Mouse (Mus musculus): ENCODE measurements around the gene Car3.

Car3 gene

DNA sequence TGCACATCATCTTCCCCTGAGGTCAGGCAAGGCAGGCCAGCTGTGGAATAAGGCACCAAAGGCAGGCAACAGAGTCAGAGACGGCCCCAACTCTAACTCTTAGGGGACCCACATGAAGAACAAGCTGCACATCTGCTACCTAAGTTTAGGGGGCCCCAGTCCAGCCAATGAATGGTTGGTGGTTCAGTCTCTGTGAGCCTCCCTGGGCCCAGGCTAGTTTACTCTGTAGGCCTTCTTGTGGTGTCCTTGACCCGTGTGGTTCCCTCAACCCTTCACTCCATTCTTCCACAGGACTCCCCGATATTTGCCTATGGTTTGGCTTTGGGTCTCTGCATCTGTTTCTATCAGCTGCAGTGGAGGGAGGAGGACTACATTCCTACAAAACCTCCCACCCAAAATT, 40.1 kb downstream of the Car3 start:
- in situ Hi-C loops (cut with MboI, MseI) = no loop called here

DNA sequence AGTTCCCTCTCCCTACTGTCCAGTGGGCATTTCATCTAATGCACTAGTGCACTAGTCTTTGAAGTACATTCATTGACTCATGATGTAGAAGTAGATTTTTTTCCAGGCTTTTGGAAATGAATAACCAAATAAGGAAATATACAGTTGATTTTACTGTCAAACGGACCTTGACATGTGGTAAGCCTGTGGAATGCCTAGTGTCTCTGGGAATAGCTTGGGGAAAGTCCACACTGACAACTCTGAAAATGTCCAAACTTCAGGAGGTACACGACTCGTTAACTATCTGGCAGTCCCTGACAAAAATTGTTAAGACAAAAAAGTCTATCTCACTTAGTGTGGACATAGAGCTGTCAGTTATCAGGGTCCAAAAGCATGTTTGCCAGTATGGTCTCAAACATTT, 40.9 kb downstream of the Car3 start:
- in situ Hi-C loops (cut with MboI, MseI) = no loop called here

DNA sequence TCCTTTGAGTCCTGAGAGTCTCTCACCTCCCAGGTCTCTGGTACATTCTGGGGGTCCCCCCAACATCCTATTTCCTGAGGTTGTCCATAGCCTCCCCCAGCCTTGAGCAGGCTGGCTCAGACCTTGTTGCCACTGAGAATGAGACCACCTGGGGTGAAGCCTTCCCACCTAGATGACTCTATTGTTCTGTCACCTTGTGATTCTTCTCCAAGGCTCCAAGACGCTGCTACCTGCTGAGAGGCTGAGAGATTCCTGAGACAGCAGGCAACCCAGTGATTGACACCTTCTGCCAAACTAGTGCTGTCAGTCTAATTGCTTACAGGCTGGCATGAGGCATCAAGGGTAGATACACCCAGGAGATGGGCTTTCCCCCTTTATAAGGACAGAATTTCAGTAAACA, 44.0 kb downstream of the Car3 start:
- in situ Hi-C loops (cut with MboI, MseI) = no loop called here

DNA sequence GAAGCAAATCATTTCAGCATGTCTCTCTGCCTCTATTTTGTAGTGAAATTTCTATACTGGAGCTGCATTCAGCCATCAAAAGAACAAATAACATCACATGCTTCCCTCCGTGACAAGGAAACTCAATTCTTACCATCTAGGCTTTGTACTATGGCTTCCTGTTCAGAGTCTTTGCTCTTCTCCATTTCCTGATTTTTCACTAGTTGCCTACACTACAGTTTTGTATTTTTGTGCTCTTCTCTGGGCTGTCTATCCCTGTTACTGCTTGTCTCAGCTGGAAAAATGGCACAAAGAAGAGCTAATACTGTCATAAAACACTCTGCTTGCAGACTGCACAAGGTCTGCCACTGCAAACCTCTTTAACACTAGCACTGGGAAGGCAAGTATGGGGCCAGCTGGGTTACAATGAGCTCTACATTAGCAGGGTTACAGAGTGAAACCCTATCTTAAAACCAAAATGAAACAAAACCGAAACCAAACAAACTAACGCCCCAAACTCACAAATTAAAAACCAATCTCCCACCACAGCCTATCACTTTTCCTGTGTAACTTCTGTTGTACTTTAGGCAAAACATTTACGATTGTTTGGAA, 48.8 kb downstream of the Car3 start:
- in situ Hi-C loops (cut with MboI, MseI) = no loop called here

DNA sequence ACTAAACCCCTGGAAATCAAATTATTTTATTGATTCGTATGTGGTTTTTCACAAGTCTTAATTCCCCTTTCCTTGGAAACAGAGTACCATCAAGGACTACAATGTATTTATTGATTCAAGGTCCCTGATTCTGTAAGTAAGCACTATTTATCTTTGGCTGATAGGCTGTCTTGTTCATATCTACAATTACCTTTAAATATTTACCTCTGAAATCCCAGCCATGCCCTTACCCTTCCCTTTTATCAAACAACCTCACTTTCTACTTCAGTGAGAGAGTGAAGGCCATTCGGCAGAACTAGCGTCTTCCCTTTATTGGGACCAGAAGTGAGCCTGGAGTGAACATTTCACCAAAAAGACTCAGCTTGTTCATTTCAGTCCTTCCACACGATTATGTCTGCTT, 50.5 kb downstream of the Car3 start:
- in situ Hi-C loops (cut with MboI, MseI) = no loop called here

- in situ Hi-C loops (cut with MboI, MseI) = no loop called here
Measured at GRCm38 (mm10) chr3:14915355-14915754, 52.0 kb downstream of the Car3 start.

DNA sequence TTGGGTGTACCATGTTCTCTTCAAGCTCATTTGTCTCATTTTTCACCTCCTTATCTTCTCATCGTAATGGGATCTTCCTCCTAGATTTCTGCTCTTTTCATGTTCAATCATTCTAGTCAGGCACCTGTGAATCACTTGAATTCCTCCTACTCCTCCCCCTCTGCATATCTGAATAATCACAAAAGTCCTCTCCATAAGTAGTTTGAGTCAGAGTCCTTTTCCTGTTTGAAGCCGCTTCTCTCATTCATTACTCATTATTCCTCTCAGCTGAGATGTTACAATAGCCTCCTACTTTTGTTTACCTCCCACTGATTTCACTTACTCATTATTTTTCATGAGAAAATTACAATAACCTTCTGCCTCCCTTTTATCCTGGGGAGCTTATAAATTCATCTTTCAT, 53.9 kb downstream of the Car3 start:
- in situ Hi-C loops (cut with MboI, MseI) = no loop called here

Measured in T-helper 1 cell (primary cell).